Mouse (Mus musculus) neural tube, embryonic 11.5 days (tissue): ENCODE measurements around the gene Enpp3. TPM values are rescaled to one million over a fixed set of nuclear protein-coding genes. Genes with fewer than 3 reads are reported as not detected.
"Not testable (repeated sequence)": the region's sequence is repeated elsewhere in the genome, so short reads cannot be mapped to it uniquely, and the experiment has no call there.

ENCODE experiments used
- ATAC-seq: fragments of 200-750 bp; cut with Nextera tagmentation; 2 replicates; pipeline ENCODE4 v1.8.0; 2017; ENCODE audit warnings: moderate number of reproducible peaks, mild to moderate bottlenecking, moderate TSS enrichment, moderate library complexity; ENCODE audit not compliant: insufficient read depth, low FRiP score, low TSS enrichment
- DNase-seq: peaks from one replicate; pipeline ENCODE4 v3.0.0-alpha.2; 2015; ENCODE audit warnings: low spot score
- H3K27ac ChIP-seq: fragments of 300-500 bp; sonication (generic); 2 replicates; pipeline ENCODE4 v1.5.1; 2014; ENCODE audit warnings: low read depth, mild to moderate bottlenecking, low read length
- H3K27me3 ChIP-seq: fragments of 300-500 bp; sonication (generic); 2 replicates; pipeline ENCODE4 v1.6.1; 2014; ENCODE audit warnings: mild to moderate bottlenecking, low read length, mixed read lengths; ENCODE audit not compliant: control insufficient read depth, insufficient read depth
- H3K36me3 ChIP-seq: fragments of 300-500 bp; sonication (generic); 2 replicates; pipeline ENCODE4 v1.6.1; 2014; ENCODE audit warnings: mild to moderate bottlenecking, low read length, moderate library complexity, mixed read lengths; ENCODE audit not compliant: control insufficient read depth, insufficient read depth
- H3K4me1 ChIP-seq: fragments of 300-500 bp; sonication (generic); 2 replicates; pipeline ENCODE4 v1.6.1; 2014; ENCODE audit warnings: low read length, mixed read lengths; ENCODE audit not compliant: control insufficient read depth, insufficient read depth
- H3K4me2 ChIP-seq: fragments of 300-500 bp; sonication (generic); 2 replicates; pipeline ENCODE4 v1.6.1; 2014; ENCODE audit warnings: low read depth, mild to moderate bottlenecking, moderate library complexity
- H3K4me3 ChIP-seq: fragments of 300-500 bp; sonication (generic); 2 replicates; pipeline ENCODE4 v1.5.1; 2014; ENCODE audit warnings: low read depth, low read length
- H3K9ac ChIP-seq: fragments of 300-500 bp; sonication (generic); 2 replicates; pipeline ENCODE4 v1.6.1; 2014; ENCODE audit warnings: mild to moderate bottlenecking, low read length
- H3K9me3 ChIP-seq: fragments of 300-500 bp; sonication (generic); 2 replicates; pipeline ENCODE4 v1.6.1; 2016; ENCODE audit warnings: low read length; ENCODE audit not compliant: control insufficient read depth
- WGBS: fragments of 180-500 bp; shearing (Covaris S2); extraction: QIAGEN DNeasy Blood & Tissue Kit; methylation state at CpG from one replicate; pipeline ENCODE4 v1.1.7; 2014; 5-methylcytosine and 5-hydroxymethylcytosine counted together
- polyA plus RNA-seq: library from polyadenylated mRNA; unstranded; fragments of >200 nt; fragmentation: Nextera tagmentation; extraction: Ambion mirVana; gene quantifications from 2 replicates; pipeline ENCODE4 v1.2.1, GENCODE M21; 2014

The Enpp3 gene
- polyA plus RNA-seq, 1 experiment from 2014 or later, result 7.2 TPM

- Histone ChIP-seq H3K9ac (no peak overlapping the region), H3K9me3 (0 out of 2 replicates have a peak, but pooled peaks cover 4% of the 10 kb centered on the region), H3K27ac (no peak overlapping the region), H3K4me3 (no peak overlapping the region), H3K27me3 (no peaks in the 10 kb centered on the region), H3K36me3 (peaks cover 3% of the 10 kb centered on the region; the same call in 1 of the 2 replicates), H3K4me1 (no peaks in the 10 kb centered on the region), H3K4me2 (no peak overlapping the region)
- DNase-seq, result no peak
- no peak for ATAC-seq
- WGBS, result 87% methylated on average over 5 of the region's 5 CpGs
Observed at GRCm38 (mm10) chr10:24806756-24807155, 35.9 kb downstream of the Enpp3 start.

GRCm38 (mm10) chr10:24805876-24806275 lies 36.7 kb downstream of the Enpp3 start:
- no peaks in the 10 kb centered on the region for H3K27me3 ChIP-seq
- H3K4me1 ChIP-seq, result no peaks in the 10 kb centered on the region
- H3K36me3 ChIP-seq, result peaks cover 3% of the 10 kb centered on the region; the same call in 1 of the 2 replicates
- no peak overlapping the region for H3K9ac ChIP-seq
- no peak overlapping the region for H3K4me2 ChIP-seq
- ATAC-seq (no peak), DNase-seq (no peak)
- no peak overlapping the region for H3K4me3 ChIP-seq
- 90% methylated on average over 10 of the region's 10 CpGs for WGBS
- H3K9me3 ChIP-seq, result 0 out of 2 replicates have a peak, but pooled peaks cover 4% of the 10 kb centered on the region
- H3K27ac ChIP-seq, result no peak overlapping the region

GRCm38 (mm10) chr10:24805173-24805572 lies 37.5 kb downstream of the Enpp3 start:
- H3K4me3 ChIP-seq, result no peak overlapping the region
- H3K27ac ChIP-seq, result no peak overlapping the region
- ATAC-seq (no peak), DNase-seq (no peak)
- H3K9me3 ChIP-seq, result 0 out of 2 replicates have a peak, but pooled peaks cover 4% of the 10 kb centered on the region
- H3K4me1 ChIP-seq, result no peaks in the 10 kb centered on the region
- no peak overlapping the region for H3K9ac ChIP-seq
- WGBS, result 84% methylated on average over 2 of the region's 2 CpGs
- H3K4me2 ChIP-seq, result no peak overlapping the region
- H3K36me3 ChIP-seq, result peaks cover 3% of the 10 kb centered on the region; the same call in 1 of the 2 replicates
- no peaks in the 10 kb centered on the region for H3K27me3 ChIP-seq

- H3K27me3 ChIP-seq, H3K9me3 ChIP-seq, H3K27ac ChIP-seq, H3K4me1 ChIP-seq, H3K4me3 ChIP-seq, DNase-seq, H3K9ac ChIP-seq, ATAC-seq, H3K4me2 ChIP-seq, H3K36me3 ChIP-seq: not testable (repeated sequence)
- WGBS, result 89% methylated on average over 2 of the region's 2 CpGs
Observed at GRCm38 (mm10) chr10:24802742-24803244, 39.8 kb downstream of the Enpp3 start.

- no peak for ATAC-seq
Observed at GRCm38 (mm10) chr10:24801796-24802195, 40.8 kb downstream of the Enpp3 start.

GRCm38 (mm10) chr10:24797246-24797645 lies 45.4 kb downstream of the Enpp3 start:
- Histone ChIP-seq H3K4me3 (no peak overlapping the region), H3K4me2 (no peak overlapping the region), H3K9me3 (no peaks in the 10 kb centered on the region), H3K27me3 (no peaks in the 10 kb centered on the region), H3K27ac (no peak overlapping the region), H3K36me3 (no peaks in the 10 kb centered on the region), H3K4me1 (no peaks in the 10 kb centered on the region), H3K9ac (no peak overlapping the region)
- ATAC-seq (no peak), DNase-seq (peak; percentile 71)
- 48% methylated on average over 5 of the region's 5 CpGs for WGBS

More at GRCm38 (mm10) chr10:24801796-24802195, 40.8 kb downstream of the Enpp3 start:
- Histone ChIP-seq H3K4me1 (no peaks in the 10 kb centered on the region), H3K9me3 (0 out of 2 replicates have a peak, but pooled peaks cover 4% of the 10 kb centered on the region), H3K9ac (no peak overlapping the region), H3K27me3 (no peaks in the 10 kb centered on the region), H3K27ac (no peak overlapping the region), H3K36me3 (peaks cover 3% of the 10 kb centered on the region; the same call in 1 of the 2 replicates), H3K4me3 (no peak overlapping the region), H3K4me2 (no peak overlapping the region)
- WGBS, result 90% methylated on average over 2 of the region's 2 CpGs
- DNase-seq, result no peak

GRCm38 (mm10) chr10:24792756-24793155 lies 49.9 kb downstream of the Enpp3 start:
- Histone ChIP-seq H3K27ac (no peak overlapping the region), H3K4me3 (no peak overlapping the region), H3K27me3 (no peaks in the 10 kb centered on the region), H3K9ac (no peak overlapping the region), H3K4me2 (no peak overlapping the region), H3K9me3 (no peaks in the 10 kb centered on the region), H3K36me3 (no peaks in the 10 kb centered on the region), H3K4me1 (no peaks in the 10 kb centered on the region)
- DNase-seq, result no peak
- ATAC-seq, result no peak
- WGBS, result 92% methylated on average over 7 of the region's 7 CpGs

- 71% methylated on average over 11 of the region's 11 CpGs for WGBS
- Histone ChIP-seq H3K4me2 (no peak overlapping the region), H3K36me3 (no peaks in the 10 kb centered on the region), H3K27ac (no peak overlapping the region), H3K9ac (no peak overlapping the region), H3K4me3 (no peak overlapping the region), H3K9me3 (no peaks in the 10 kb centered on the region), H3K27me3 (no peaks in the 10 kb centered on the region), H3K4me1 (no peaks in the 10 kb centered on the region)
- DNase-seq (peak; percentile 43), ATAC-seq (no peak)
Observed at GRCm38 (mm10) chr10:24789747-24790545, 52.7 kb downstream of the Enpp3 start.

GRCm38 (mm10) chr10:24785345-24785744 lies 57.3 kb downstream of the Enpp3 start:
- H3K4me2 ChIP-seq, result no peak overlapping the region
- H3K9ac ChIP-seq, result no peak overlapping the region
- no peaks in the 10 kb centered on the region for H3K27me3 ChIP-seq
- H3K4me3 ChIP-seq, result no peak overlapping the region
- no peaks in the 10 kb centered on the region; the same call in 1 of the 2 replicates for H3K4me1 ChIP-seq
- no peaks in the 10 kb centered on the region for H3K9me3 ChIP-seq
- no peaks in the 10 kb centered on the region for H3K36me3 ChIP-seq
- no peak for ATAC-seq
- WGBS, result 79% methylated on average over 4 of the region's 4 CpGs
- DNase-seq, result no peak
- no peak overlapping the region for H3K27ac ChIP-seq
